Comparison of ENCODE assay signal across 8 mouse cellular contexts in the genomic region with DNA sequence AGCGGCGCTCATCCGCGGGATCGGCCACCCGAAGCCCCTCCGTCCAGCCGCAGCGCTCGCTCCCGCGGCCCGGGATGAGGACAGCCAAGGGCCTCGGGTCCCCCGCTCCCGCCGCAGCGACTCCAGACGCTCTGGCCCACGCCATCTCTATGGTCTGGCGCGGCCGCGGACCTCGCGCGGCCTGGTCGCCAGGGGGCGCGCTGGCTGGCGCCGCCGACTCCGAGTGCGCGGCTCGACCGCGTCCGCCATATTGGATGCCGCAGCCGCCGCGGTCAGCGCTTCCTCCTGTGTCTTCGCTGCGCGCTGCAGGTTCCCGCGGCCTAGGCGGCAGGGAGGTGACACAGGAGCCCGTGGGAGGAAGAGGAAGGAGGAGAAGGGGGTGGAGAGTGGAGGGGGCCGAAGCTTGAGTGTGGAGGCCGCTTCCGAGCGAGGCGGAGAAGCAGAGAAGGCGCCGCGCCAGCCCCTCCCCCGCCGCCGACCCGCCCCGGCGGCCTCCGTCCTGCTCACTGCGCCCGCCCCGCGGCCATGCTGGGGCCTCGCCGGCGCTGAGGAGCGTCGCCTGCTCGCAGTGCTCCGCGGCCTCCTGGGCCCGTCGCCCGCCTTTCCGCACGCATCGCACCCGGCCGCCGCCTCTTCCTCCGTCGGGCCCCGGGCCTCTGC. TPM values are rescaled to one million over a fixed set of nuclear protein-coding genes. Genes with fewer than 3 reads are reported as not detected.
DNase-seq lines count a peak whose midpoint lies in the region; ATAC-seq and TF ChIP-seq lines count a peak whose summit lies in the region.

A gene (plus strand): TSS at position 253 of the 660 bp plus-strand sequence.

- peak; percentile 94 for ATAC-seq in embryonic facial prominence, embryonic 13.5 days (ENCODE audit: insufficient number of reproducible peaks, insufficient read depth, low FRiP score, low TSS enrichment, low read depth)
- peak; percentile 96 for ATAC-seq in limb, embryonic 14.5 days (ENCODE audit: low FRiP score, low read depth)
- peak; percentile 95 for ATAC-seq in midbrain, postnatal 0 days (ENCODE audit: low FRiP score)

- peaks cover 23% of the 10 kb centered on the region for H3K4me1 ChIP-seq in embryonic facial prominence, embryonic 13.5 days
- peaks cover 15% of the 10 kb centered on the region for H3K4me1 ChIP-seq in heart, adult 2 months (ENCODE audit: control insufficient read depth, insufficient read depth, low read length)
- peaks cover 10% of the 10 kb centered on the region for H3K4me1 ChIP-seq in limb, embryonic 14.5 days (ENCODE audit: control insufficient read depth, insufficient read depth, low read length)
- H3K4me1 ChIP-seq in midbrain, postnatal 0 days (ENCODE audit: insufficient read depth, low read length): no peaks in the 10 kb centered on the region

- WGBS in embryonic facial prominence, embryonic 13.5 days: under 1% methylated on average over 68 of the region's 91 CpGs
- under 1% methylated on average over 83 of the region's 91 CpGs for WGBS in heart, adult 2 months
- WGBS in limb, embryonic 14.5 days: under 1% methylated on average over 83 of the region's 91 CpGs
- WGBS in midbrain, postnatal 0 days: 2% methylated on average over 76 of the region's 91 CpGs

- intact Hi-C loops in heart, adult 2 months (cut with DNase I): loop anchor here (2.0 to 5.0 kb wide), 3 partner anchors 30 to 110 kb away; no protein-coding TSS in a partner anchor

- H3K9me3 ChIP-seq in embryonic facial prominence, embryonic 13.5 days: no peaks in the 10 kb centered on the region
- H3K9me3 ChIP-seq in limb, embryonic 14.5 days (ENCODE audit: control insufficient read depth, low read length): no peaks in the 10 kb centered on the region
- H3K9me3 ChIP-seq in midbrain, postnatal 0 days (ENCODE audit: low read length): no peaks in the 10 kb centered on the region

- peak; percentile 61 for TF ChIP-seq POLR2A in heart, adult 2 months (IDR thresholded peaks at IDR 0.05; ENCODE audit: insufficient read depth, low read depth, low read length)
- 0 out of 2 replicates have a peak, but pooled peaks have one; percentile 41 for TF ChIP-seq POLR2A in limb, embryonic 14.5 days (IDR thresholded peaks at IDR 0.05; ENCODE audit: borderline replicate concordance, extremely low read depth, insufficient read depth, insufficient read length)

- TF ChIP-seq EP300 in heart, adult 2 months (IDR thresholded peaks at IDR 0.05; ENCODE audit: insufficient read depth, low read depth, low read length): no peak

- H3K9ac ChIP-seq in embryonic facial prominence, embryonic 13.5 days: peak within 1 kb of the TSS; percentile 97
- H3K9ac ChIP-seq in heart, adult 2 months (ENCODE audit: low read depth, low read length): peak within 1 kb of the TSS; percentile 97
- H3K9ac ChIP-seq in limb, embryonic 14.5 days (ENCODE audit: low read depth, low read length, severe bottlenecking): peak within 1 kb of the TSS; percentile 98
- H3K9ac ChIP-seq in midbrain, postnatal 0 days (replicated peaks; ENCODE audit: low read length, poor library complexity, severe bottlenecking): peak within 1 kb of the TSS; percentile 94

- peak; percentile 83 for TF ChIP-seq CTCF in heart, adult 2 months (IDR thresholded peaks at IDR 0.05)
- peak; percentile 64 for TF ChIP-seq CTCF in midbrain, postnatal 0 days (IDR thresholded peaks at IDR 0.05)

- peaks cover 5% of the 10 kb centered on the region; the same call in 1 of the 2 replicates for H3K36me3 ChIP-seq in embryonic facial prominence, embryonic 13.5 days
- H3K36me3 ChIP-seq in heart, adult 2 months (ENCODE audit: control insufficient read depth, insufficient read depth, low read length): peaks cover 25% of the 10 kb centered on the region
- H3K36me3 ChIP-seq in limb, embryonic 14.5 days (ENCODE audit: control insufficient read depth, insufficient read depth, low read length): no peaks in the 10 kb centered on the region; the same call in 1 of the 2 replicates
- H3K36me3 ChIP-seq in midbrain, postnatal 0 days (ENCODE audit: insufficient read depth, low read length): no peaks in the 10 kb centered on the region

- peak within 1 kb of the TSS; percentile 71 for H3K4me2 ChIP-seq in embryonic facial prominence, embryonic 13.5 days
- peak within 1 kb of the TSS; percentile 67 for H3K4me2 ChIP-seq in limb, embryonic 14.5 days (replicated peaks; ENCODE audit: low read depth, low read length, severe bottlenecking)
- peak within 1 kb of the TSS; percentile 50 for H3K4me2 ChIP-seq in midbrain, postnatal 0 days (ENCODE audit: low read depth, low read length, poor library complexity, severe bottlenecking)

- H3K79me2 ChIP-seq in heart, adult 2 months (replicated peaks; ENCODE audit: control insufficient read depth, insufficient read depth, low read length): 0 out of 2 replicates have a peak, but pooled peaks cover 4% of the 10 kb centered on the region

- H3K4me3 ChIP-seq in embryonic facial prominence, embryonic 13.5 days: peak within 1 kb of the TSS; percentile 93
- H3K4me3 ChIP-seq in heart, adult 2 months: peak within 1 kb of the TSS; percentile 70
- peak within 1 kb of the TSS; percentile 94 for H3K4me3 ChIP-seq in limb, embryonic 14.5 days (replicated peaks; ENCODE audit: low read length)
- peak within 1 kb of the TSS; percentile 75 for H3K4me3 ChIP-seq in midbrain, postnatal 0 days (ENCODE audit: low read depth, low read length)

- DNase-seq in 3134 (ENCODE audit: extremely low read depth, insufficient read length, low spot score): peak; percentile 96
- peak; percentile 93 to 96 for DNase-seq in adrenal gland, postnatal 36 days
- peak; percentile 97 to 98 for DNase-seq in heart, adult 2 months
- DNase-seq in kidney, adult 9 months: peak; percentile 92
- DNase-seq in limb, embryonic 14.5 days (ENCODE audit: low spot score): peak; percentile 90
- peak; percentile 93 for DNase-seq in midbrain, postnatal 0 days (ENCODE audit: low spot score)
- peak; percentile 91 to 93 for DNase-seq in spleen, postnatal 14 days (ENCODE audit: low spot score in 2 of 2)

- no peaks in the 10 kb centered on the region for H3K27me3 ChIP-seq in embryonic facial prominence, embryonic 13.5 days
- H3K27me3 ChIP-seq in heart, adult 2 months (ENCODE audit: control insufficient read depth, insufficient read depth, low read length): no peaks in the 10 kb centered on the region
- H3K27me3 ChIP-seq in limb, embryonic 14.5 days (ENCODE audit: control insufficient read depth, insufficient read depth, low read length): no peaks in the 10 kb centered on the region
- no peaks in the 10 kb centered on the region for H3K27me3 ChIP-seq in midbrain, postnatal 0 days (ENCODE audit: insufficient read depth, low read length)

- peak within 1 kb of the TSS; percentile 99 for H3K27ac ChIP-seq in embryonic facial prominence, embryonic 13.5 days
- peak within 1 kb of the TSS; percentile 98 for H3K27ac ChIP-seq in heart, adult 2 months
- peak within 1 kb of the TSS; percentile 99 for H3K27ac ChIP-seq in limb, embryonic 14.5 days (replicated peaks; ENCODE audit: low read depth, low read length)
- H3K27ac ChIP-seq in midbrain, postnatal 0 days (ENCODE audit: low read depth, low read length): peak within 1 kb of the TSS; percentile 97

RNA-seq across cellular contexts. Expression of the gene that starts here (rescaled TPM):
- 10 to 100 TPM; 41.7 to 43.7 TPM for total RNA-seq in adrenal gland, postnatal 36 days (2021)
- 22.7 and 22.8 TPM in 2 replicates for polyA plus RNA-seq in embryonic facial prominence, embryonic 13.5 days (2015; fragmentation: Nextera tagmentation; extraction: Ambion mirVana)
- total RNA-seq in heart, adult 2 months (2021): 10 to 100 TPM; 28.1 to 31.4 TPM
- polyA plus RNA-seq in heart, adult 2 months (2012; rRNA removed): 15.6 and 23.5 TPM in 2 replicates
- polyA plus RNA-seq in limb, embryonic 14.5 days (2012; rRNA removed): 40.5 and 42.3 TPM in 2 replicates
- 23.6 and 24.6 TPM in 2 replicates for polyA plus RNA-seq in limb, embryonic 14.5 days (2014; fragmentation: Nextera tagmentation; extraction: Ambion mirVana)
- total RNA-seq in midbrain, postnatal 0 days (2014; rRNA removed): 56.0 and 59.8 TPM in 2 replicates
- 13.4 and 15.8 TPM in 2 replicates for polyA plus RNA-seq in midbrain, postnatal 0 days (2015; fragmentation: Nextera tagmentation; extraction: Ambion mirVana)

Comparison
In these comparisons a context has a peak if more than half of its experiments do, and no peak if none do; other contexts are left out.
1. Peak in every context shown above with its lines: DNase-seq, ATAC-seq, H3K4me3 ChIP-seq and H3K27ac ChIP-seq.